Mouse (Mus musculus) embryonic fibroblast, embryonic 13.5 days (primary cell): ENCODE measurements at regions not wholly inside any gene's neighbourhood (a gene's known extent, or its start where the extent isn't known, plus 50 kb on each side); places are given as distances from the start of the nearest gene placed in this dataset.

Experiments
- CTCF ChIP-seq: IDR thresholded peaks from 2 replicates; pipeline ENCODE4 v1.5.1; 2011; ENCODE audit warnings: mild to moderate bottlenecking, control low read depth, low read length, moderate library complexity, borderline replicate concordance; ENCODE audit not compliant: insufficient read depth
- POLR2A ChIP-seq: IDR thresholded peaks from 2 replicates; pipeline ENCODE4 v1.6.1; 2011; ENCODE audit warnings: low read depth, mild to moderate bottlenecking, control low read depth, low read length, moderate library complexity

DNA sequence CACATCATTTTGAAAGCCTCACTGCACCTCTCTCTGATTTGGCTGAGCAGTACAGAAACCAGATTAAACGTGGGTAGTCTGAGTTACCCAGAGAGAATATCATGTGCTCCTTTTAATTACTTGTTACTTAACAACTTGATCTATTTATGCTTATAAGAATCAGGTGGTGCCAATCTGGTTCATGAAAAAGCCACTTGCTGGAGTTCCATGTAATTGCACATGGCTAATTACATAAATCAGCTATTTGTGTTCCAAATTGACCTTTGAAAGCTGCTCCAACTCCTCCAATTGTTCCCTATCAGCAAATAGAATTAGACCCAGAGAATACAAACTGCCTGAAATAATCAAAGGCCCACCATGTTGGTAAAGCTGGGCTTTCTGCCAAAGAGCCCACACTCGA is 98.8 kb upstream of the Adcy1 start:
- TF ChIP-seq CTCF (no peak), POLR2A (no peak)
